Mouse (Mus musculus): ENCODE data around the gene Mtss1l.

DNA sequence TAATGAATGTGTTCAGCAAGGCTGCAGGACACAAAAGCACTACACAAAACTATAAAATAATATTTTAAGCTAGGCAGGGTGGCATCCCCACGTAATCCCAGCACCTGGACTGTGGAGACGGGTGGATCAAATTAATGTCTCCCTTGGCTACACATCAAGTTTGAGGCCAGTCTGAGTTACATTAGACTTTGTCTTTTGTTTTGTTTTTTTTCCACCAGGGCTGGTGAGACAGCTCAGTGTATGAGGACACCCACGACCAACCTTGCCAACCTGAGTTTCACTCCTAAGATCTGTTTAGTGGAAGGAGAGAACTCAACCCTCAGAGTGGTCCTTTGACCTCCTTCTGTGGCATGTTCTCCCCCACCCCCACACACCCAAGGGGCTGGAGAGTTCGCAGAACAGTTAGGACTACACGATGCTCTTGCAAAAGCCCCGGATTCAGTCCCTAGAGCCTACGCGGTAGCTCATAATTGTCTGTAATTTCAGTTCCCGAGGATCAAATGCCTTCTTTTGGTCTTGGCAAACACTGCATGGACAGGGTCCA, 66.2 kb downstream of the Mtss1l start:
- TF ChIP-seq CTCF (IDR thresholded peaks at IDR 0.05; ENCODE audit: low read depth) = no peak
- TF ChIP-seq EP300 (IDR thresholded peaks at IDR 0.05; ENCODE audit: low read depth) = no peak
